Mouse (Mus musculus): ENCODE results near the gene Cpne1.

DNA sequence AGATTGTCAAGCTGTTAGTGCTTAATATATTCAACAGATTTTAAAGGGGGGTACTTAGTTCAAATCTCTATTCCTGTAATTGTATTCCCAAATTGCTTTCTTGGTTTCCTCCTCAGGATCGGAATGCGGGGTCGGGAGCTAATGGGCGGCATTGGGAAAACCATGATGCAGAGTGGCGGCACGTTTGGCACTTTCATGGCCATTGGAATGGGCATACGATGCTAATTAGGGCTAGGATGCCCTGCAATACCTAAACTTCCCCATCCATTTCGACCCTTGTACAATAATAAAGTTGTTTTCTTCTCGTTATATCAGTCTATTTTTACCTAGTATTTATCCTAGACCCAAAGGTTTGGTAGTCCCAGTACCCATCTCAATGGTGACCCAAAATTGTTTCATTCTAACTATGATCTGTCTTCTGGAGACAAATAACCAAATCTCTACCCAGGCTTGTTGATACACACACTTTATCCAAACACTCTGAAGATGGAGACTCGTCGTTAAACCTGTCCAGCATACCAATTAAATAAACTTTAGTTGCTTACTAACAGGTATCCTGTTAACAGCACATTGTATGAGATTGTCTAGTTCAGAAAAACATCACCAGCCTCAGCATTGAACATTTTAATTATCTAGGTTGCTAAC, 33.8 kb upstream of the Cpne1 start:
- TF ChIP-seq CTCF (IDR thresholded peaks at IDR 0.05; ENCODE audit: low read depth, low read length) = no peak
- TF ChIP-seq POLR2A (IDR thresholded peaks at IDR 0.05; ENCODE audit: borderline replicate concordance, low read depth, low read length) = no peak
